Mouse (Mus musculus): ENCODE data around the gene Nek8.
"Not testable (repeated sequence)": the region's sequence is repeated elsewhere in the genome, so short reads cannot be mapped to it uniquely, and the experiment has no call there.

The Nek8 gene

DNA sequence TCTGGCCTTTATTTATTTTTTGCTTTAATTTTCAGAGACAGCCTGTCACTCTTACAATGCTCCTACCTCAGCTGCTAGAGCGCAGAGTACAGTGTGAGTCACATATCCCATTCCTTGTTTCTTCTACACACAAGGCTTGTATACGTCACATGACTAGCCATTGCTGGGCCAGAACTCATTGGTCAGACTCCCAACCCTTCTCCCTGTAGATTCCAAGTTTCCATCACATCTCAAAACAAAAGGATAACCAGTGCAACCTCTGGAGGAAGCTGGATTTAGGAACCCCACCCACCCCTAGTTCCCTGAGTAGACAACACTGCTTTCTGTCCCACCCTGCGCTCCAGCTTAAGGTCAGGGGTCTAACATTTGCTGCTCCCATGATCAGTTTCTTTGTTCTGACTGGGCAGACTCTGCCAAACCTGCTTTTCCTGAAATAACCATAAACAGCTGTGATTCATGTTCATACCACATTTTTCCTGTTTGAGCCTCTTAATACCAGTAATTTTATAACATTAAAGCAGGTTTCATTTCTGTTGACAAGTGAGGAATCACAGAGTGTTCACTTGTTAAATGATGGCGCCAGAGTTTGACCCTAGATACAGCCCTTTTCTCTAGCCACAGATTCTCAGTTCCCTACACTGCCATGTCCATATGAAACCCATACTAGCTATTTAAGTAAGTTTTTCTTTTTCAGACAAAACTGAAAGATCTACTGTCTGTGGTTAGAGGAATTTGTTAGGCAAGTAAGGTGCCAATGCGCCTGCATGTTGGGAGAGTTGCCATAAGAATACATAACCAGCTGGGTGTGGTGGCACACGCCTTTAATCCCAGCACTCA lies 29.6 kb downstream of the Nek8 start:
- no peak for DNase-seq (ENCODE audit: low spot score in 2 of 2)

DNA sequence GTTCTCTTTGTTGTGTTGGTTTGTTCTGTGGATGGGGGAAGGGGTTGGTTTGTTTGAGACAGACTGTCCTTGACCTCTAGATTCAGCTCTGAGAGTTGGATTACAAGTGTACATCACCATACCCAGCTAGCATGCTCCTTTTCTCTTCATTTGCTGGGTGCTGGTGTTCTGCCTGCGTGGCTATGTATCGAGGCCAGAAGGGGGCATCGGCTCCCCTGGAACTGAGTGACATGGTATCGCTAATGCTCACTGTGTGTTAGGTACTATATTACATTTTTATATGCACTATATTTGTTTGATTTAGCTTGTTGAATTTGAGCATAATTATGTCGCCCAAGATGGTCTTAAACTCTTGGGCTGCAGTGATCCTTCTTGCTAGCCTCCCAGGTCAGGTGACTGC lies 30.3 kb downstream of the Nek8 start:
- no peak for DNase-seq (ENCODE audit: low spot score in 2 of 2)

DNA sequence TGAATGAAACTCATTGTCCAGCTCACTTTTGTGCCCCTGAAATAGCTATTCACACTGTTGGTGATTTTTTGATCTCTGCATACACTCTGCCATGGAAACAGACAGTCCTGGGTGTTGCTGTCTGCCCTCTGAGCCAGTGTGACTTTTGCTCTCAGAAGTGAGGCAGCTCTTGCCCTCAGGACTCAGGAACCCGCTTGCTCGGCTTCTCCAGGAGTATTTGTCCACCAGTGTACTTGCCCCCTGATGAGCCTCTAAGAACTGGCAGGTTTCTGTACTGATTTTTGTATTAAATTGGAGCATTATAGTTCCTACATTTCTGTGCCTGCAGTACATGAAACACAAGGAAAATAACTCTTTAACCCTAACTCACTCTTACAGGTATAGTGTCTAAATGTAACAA lies 33.0 kb downstream of the Nek8 start:
- DNase-seq (ENCODE audit: low spot score in 2 of 2), result no peak

DNA sequence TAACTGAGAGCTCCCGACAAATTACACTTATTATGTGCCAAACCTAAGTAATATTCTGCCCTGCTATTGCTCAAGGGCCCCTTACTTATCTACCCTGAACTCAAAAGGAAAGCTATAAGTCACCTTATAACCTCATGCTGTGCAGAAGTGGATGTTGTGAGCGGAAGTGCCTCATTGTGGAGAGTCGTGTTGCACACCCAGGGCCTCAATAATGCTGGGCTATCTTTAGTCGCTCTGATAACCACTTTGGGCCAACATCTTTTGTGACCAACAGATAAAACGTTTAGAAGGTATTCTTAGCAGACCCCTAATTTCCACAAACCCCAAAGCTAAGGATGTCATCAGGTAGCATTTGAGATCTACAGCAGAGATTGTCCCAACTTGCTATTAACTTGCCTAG lies 35.8 kb downstream of the Nek8 start:
- no peak for DNase-seq (ENCODE audit: low spot score in 2 of 2)

DNA sequence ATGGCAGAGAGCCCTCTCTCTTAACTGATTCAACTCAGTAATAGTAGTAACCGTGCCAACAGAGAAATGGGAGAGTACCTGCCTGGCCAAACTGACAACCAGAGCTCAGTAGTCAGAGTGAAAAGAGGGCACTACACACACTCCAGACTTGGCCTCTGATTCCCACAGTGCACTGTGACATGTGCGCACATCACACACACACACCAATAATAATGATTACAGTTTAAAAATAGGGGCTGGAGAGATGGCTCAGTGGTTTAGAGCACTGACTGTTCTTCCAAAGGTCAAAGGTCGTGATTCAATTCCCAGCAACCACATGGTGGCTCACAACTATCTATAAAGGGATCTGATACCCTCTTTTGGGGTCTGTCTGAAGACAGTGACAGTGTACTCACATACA lies 38.5 kb downstream of the Nek8 start:
- no peak for DNase-seq (ENCODE audit: low spot score in 2 of 2)

DNA sequence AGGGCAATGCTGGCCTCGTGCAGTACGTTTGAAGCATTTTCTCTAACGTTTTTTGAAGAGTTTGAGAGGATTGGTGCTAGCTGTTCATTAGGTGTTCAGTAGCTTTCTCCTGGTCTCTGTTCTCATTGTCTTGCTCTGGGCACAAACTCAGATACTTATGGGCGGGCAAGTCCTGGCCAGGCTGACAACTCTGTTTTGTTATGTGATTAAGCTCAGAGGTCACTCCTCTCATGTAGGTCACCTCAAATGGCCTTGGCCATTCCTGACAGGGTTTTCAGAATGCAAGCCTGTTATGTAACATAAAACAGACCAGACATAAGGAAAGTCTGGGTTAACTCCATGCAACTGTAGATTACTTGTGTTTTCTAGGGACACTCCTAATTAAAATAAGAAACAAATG lies 38.9 kb downstream of the Nek8 start:
- DNase-seq (ENCODE audit: low spot score in 2 of 2), result no peak

DNA sequence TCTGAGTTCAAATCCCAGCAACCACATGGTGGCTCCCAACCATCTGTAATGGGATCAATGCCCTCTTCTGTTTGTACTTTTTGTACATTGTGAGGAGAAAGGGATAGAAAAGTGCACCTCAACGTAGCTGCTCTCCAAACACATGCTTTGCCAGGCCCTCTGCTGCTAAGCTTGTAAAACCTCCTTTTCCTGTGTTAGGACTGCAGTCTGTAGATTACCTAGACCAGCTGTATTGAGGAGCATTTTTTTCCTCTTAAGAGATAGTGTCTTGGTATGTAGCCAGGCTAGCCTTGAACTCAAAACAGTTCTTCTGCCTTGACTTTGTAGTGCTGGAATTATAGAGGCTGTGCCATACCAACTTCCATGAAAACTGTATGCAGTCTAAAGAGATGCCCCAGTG lies 40.3 kb downstream of the Nek8 start:
- DNase-seq (ENCODE audit: low spot score in 2 of 2), result no peak

DNA sequence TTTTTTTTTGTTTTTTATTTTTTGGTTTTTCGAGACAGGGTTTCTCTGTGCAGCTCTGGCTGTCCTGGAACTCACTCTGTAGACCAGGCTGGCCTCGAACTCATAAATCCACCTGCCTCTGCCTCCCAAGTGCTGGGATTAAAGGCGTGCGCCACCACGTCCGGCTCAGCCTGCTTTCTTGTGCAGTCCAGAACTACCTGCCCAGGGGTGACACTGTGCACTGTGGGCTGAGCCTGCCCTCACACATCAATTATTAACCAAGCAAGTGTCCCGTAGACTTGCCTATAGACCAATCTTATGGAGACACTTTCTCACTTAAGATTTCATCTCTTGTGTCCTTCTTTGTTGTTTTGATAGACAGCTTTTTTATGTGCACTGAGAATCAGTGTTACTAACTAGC lies 41.2 kb downstream of the Nek8 start:
- DNase-seq (ENCODE audit: low spot score in 2 of 2), result not testable (repeated sequence)

DNA sequence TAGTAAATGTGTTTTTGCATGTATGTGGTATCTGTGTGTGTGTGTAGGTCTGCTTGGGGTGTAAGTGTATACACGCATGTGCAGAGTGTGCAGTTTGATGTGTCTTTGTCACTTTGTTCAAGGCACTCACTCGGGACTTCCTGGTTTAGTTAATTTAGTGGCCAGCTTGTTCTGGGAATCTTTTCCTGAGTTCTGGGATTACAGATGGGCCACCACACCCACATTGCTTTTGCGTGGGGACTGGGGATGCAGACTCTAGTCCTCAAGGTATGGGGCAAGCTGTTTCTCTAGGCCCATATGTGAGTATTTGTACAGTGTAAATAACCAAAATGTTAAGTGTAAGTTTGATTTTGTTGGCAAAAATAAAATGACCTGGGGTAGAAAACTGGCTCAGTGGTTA lies 42.1 kb downstream of the Nek8 start:
- DNase-seq (ENCODE audit: low spot score in 2 of 2), result no peak

DNA sequence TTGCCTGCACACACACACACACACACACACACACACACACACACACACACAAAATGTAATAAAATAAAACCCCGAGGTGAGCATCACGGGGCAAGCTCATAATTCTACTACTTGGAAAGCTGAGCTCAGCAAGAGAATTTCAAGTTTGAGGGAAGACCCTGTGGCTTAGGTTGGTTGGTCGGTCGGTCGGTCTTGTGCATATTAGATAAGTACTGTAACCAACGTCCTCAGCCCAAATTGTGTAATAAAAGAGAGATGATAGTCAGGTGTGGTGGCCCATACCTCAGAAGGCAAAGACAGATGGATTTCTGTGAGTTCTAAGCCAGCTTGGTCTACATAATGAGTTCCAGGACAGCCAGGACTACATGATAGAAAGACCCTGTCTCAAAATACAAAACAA lies 42.6 kb downstream of the Nek8 start:
- no peak for DNase-seq (ENCODE audit: low spot score in 2 of 2)

DNA sequence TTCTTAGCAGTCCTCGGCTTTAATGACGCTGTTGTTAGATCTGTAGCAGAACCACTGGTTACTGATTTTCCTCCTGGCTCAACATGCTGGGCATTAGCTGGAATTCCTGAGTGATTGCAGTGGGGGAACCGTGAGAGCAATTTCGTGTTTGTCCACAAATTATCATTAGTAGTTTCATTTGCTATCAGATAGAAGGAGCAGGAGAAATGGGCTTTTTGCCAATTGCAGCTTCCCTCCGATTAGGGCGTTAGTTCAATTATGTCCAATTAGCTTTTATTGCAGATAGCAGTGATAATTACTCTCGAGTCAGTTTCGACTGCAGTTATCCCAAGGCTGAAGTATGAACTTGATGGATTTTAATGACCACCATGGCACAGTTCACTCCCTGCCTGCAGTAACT lies 47.0 kb downstream of the Nek8 start:
- DNase-seq (ENCODE audit: low spot score in 2 of 2), result no peak

DNA sequence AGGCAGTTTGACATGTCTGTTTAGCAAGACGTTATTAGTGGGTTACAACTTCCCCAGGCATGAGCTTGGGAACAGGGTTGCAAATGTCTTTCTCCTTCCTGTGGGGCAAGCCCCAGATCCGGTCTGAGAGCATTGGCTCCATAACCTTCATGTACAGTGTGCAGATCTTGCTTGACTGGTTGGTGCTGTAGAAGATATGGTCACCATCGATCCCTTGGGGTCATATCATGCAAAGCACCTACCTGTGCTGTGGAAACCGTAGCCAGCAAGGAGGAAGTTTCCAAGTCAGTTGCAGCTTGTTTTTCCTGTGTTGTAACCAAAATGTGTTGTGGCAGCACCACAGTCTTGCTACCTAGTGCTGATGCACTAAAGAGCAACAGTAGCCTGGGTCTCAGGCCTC lies 49.7 kb downstream of the Nek8 start:
- DNase-seq (ENCODE audit: low spot score in 2 of 2), result no peak

DNA sequence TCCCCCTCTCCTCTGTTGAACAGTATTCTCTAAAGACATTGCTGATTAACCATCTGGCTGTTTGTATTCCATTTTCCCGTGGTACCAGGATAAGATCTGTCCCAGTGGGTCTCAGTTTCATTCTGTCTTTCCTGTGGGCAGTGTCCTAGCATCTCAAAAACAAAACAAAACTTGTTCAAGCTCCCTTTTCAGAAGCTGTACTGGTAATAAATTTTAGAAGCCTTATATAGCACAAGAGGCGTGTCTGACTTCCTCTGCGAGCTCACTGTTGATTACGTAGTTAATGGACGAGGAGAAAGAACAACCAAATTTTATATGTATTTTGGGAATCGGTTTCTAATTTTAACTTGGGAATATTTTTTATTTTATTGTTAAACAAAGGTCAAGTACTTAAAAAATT lies 50.8 kb downstream of the Nek8 start:
- no peak for DNase-seq (ENCODE audit: low spot score in 2 of 2)

DNA sequence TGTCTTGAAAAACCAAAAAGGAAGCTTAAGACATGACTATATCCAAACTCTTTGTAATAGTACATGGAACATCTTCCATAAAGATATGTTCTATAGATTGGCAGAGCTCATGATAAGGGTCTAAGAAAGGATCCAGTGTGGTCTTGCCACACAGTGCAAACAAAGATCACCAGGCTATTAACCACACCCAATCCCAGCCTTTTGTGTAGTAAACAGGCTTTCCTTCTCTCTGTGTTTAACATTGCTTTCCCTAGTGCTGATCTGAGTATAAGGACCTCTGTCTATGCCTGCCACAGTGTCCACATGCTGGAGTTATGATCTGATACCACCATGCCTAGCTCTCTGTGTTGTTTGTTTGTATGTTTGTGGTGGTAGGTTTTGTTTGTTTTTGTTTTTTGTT lies 52.7 kb downstream of the Nek8 start:
- no peak for DNase-seq (ENCODE audit: low spot score in 2 of 2)

DNA sequence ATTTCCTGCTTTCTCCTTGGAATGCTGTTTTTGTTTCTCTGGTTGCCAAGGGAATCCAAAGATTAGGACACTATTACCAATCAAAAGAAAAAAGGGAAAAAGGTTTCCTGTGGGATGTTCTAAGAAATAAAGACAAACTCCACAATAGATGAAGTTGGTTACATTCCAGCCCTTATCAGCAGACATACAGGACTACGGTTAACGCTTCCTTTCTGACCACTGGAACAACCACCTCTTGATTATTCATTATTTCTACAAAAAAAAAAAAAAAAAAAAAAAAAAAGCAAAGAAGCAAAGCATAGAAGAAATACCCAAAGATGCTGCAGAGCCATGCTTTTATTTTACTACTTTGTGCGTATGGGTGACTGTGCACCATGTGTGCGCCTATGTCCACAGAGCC lies 53.7 kb downstream of the Nek8 start:
- DNase-seq (ENCODE audit: low spot score in 2 of 2), result no peak

DNA sequence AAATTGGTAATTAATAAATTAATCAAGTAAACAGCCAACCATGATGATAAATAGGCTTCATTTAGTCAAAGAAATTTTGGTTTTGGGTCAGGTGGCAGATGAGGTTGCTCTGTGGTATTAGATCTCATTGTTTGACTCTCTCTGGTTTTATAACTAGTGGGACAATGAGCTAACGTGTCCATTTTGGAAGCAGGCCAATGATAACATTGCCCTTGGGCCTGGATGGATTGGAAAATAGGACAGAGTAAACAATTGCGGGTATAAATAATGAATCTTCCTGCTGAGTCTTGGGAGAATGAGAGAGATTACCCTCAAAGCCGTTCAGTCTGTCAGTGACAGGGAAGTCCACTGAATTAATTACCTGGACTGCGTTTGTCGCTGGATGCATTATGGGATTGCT lies 55.3 kb downstream of the Nek8 start:
- DNase-seq (ENCODE audit: low spot score in 2 of 2), result no peak

DNA sequence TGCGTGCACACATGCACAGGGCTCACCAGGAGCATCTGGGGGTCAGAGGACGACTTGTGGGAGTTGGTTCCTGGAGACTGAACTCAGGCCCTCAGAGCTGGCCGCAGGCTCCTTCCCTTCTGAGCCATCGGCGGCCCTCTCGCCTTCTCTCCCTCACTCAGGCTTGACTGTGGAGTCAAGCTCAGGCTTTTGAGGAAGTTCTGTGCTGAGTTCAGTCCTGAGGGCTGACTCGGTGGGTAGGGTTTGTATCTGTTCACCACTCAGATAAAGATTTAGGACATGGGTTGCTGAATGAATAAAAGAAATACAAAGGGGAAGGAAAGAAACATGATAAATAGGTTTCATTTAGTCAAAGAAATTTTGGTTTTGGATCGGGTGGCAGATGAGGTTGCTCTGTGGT lies 56.6 kb downstream of the Nek8 start:
- no peak for DNase-seq (ENCODE audit: low spot score in 2 of 2)

DNA sequence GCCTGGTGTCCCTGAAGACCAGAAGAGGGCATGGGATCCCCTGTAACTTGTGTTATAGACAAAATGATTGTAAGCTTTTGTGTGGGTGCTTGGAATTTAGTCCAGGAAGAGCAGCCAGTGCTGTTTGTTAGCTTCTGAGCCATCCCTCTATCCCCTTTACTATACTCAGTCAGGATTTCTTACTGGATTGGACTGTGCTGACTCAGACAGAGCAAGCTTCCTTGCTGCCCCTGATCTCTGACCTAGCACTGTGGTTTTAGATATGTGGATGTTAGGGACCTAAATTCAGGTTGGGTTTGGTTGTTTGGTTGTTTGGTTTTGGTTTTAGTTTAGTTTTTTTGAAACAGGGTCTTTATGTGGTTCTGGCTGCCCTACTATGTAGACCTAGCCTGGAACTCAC lies 58.0 kb downstream of the Nek8 start:
- DNase-seq (ENCODE audit: low spot score in 2 of 2), result no peak

DNA sequence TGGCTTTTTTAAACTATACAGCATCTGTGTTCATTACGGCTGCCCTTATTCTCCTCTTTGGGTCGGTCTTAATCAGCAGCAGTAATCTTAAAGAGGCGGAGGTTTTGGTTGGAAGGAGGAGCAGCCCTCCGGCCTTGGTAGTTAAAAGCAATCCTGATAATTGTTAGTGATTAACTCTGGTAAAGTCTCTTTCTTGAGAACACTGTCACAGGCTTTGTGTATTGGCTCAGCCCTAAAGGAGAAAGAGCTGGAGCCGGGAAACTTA lies 60.4 kb downstream of the Nek8 start:
- DNase-seq (ENCODE audit: low spot score in 2 of 2), result no peak

Measured in spleen, postnatal 10 days (tissue).